Mouse (Mus musculus): ENCODE measurements around the gene Prc1. TPM values are rescaled to one million over a fixed set of nuclear protein-coding genes. Genes with fewer than 3 reads are reported as not detected.
A peak's percentile ranks its signal among the peaks of the same experiment; 100 is the strongest.

Prc1 gene
- polyA plus RNA-seq (2014; fragmentation: Nextera tagmentation; extraction: Ambion mirVana) = 148 and 178 TPM in 2 replicates

- ATAC-seq (replicated peaks; ENCODE audit: low FRiP score) = peak; percentile 99
- WGBS = 1% methylated on average over 52 of the region's 52 CpGs
- peak within 1 kb of the TSS; percentile 98 for H3K4me3 ChIP-seq (ENCODE audit: low read depth, low read length)
- DNase-seq (ENCODE audit: low spot score) = peak; percentile 99
- peak within 1 kb of the TSS; percentile 98 for H3K9ac ChIP-seq (ENCODE audit: low read depth, low read length)
- H3K27ac ChIP-seq (ENCODE audit: low read depth, low read length) = peak within 1 kb of the TSS; percentile 92
- no peaks in the 10 kb centered on the region for H3K27me3 ChIP-seq (replicated peaks; ENCODE audit: control insufficient read depth, insufficient read depth, low read length)
- H3K4me2 ChIP-seq = peak within 1 kb of the TSS; percentile 87
- H3K36me3 ChIP-seq (ENCODE audit: control insufficient read depth, insufficient read depth, low read length) = peaks cover 3% of the 10 kb centered on the region; the same call in 1 of the 2 replicates
- H3K4me1 ChIP-seq (replicated peaks; ENCODE audit: control insufficient read depth, insufficient read depth, low read length) = peaks cover 18% of the 10 kb centered on the region
- H3K9me3 ChIP-seq (ENCODE audit: control insufficient read depth, low read length) = no peaks in the 10 kb centered on the region
Measured at GRCm38 (mm10) chr7:80294062-80294763, at the start of gene Prc1. Prc1 (plus strand) TSS chr7:80294450.

- H3K4me2 ChIP-seq = no peak overlapping the region
- H3K4me3 ChIP-seq (ENCODE audit: low read depth, low read length) = no peak overlapping the region
- ATAC-seq (replicated peaks; ENCODE audit: low FRiP score) (no peak), DNase-seq (ENCODE audit: low spot score) (no peak)
- peaks cover 6% of the 10 kb centered on the region for H3K36me3 ChIP-seq (ENCODE audit: control insufficient read depth, insufficient read depth, low read length)
- 93% methylated on average over 4 of the region's 4 CpGs for WGBS
- H3K27me3 ChIP-seq (replicated peaks; ENCODE audit: control insufficient read depth, insufficient read depth, low read length) = no peaks in the 10 kb centered on the region
- peaks cover 7% of the 10 kb centered on the region for H3K4me1 ChIP-seq (replicated peaks; ENCODE audit: control insufficient read depth, insufficient read depth, low read length)
- no peaks in the 10 kb centered on the region for H3K9me3 ChIP-seq (ENCODE audit: control insufficient read depth, low read length)
- H3K9ac ChIP-seq (ENCODE audit: low read depth, low read length) = no peak overlapping the region
- H3K27ac ChIP-seq (ENCODE audit: low read depth, low read length) = no peak overlapping the region
Measured at GRCm38 (mm10) chr7:80244851-80245250, 49.4 kb upstream of the Prc1 start.

- Histone ChIP-seq H3K27ac (ENCODE audit: low read depth, low read length) (peak within 1 kb of the TSS; percentile 54), H3K27me3 (replicated peaks; ENCODE audit: control insufficient read depth, insufficient read depth, low read length) (no peaks in the 10 kb centered on the region), H3K36me3 (ENCODE audit: control insufficient read depth, insufficient read depth, low read length) (no peaks in the 10 kb centered on the region), H3K4me2 (peak within 1 kb of the TSS; percentile 75), H3K9me3 (ENCODE audit: control insufficient read depth, low read length) (no peaks in the 10 kb centered on the region), H3K4me3 (ENCODE audit: low read depth, low read length) (peak within 1 kb of the TSS; percentile 64), H3K4me1 (replicated peaks; ENCODE audit: control insufficient read depth, insufficient read depth, low read length) (peaks cover 7% of the 10 kb centered on the region), H3K9ac (ENCODE audit: low read depth, low read length) (peak within 1 kb of the TSS; percentile 71)
- WGBS = under 1% methylated on average over 48 of the region's 48 CpGs
- ATAC-seq (replicated peaks; ENCODE audit: low FRiP score) (peak; percentile 98), DNase-seq (ENCODE audit: low spot score) (peak; percentile 96)
Measured at GRCm38 (mm10) chr7:80246148-80246721, 48.0 kb upstream of the Prc1 start, which contains the start of gene Ttll13. Ttll13 (plus strand) TSS chr7:80246376.

- no peaks in the 10 kb centered on the region for H3K9me3 ChIP-seq (ENCODE audit: control insufficient read depth, low read length)
- peak overlapping the region; percentile 71; the same call in 1 of the 2 replicates for H3K9ac ChIP-seq (ENCODE audit: low read depth, low read length)
- no peaks in the 10 kb centered on the region for H3K36me3 ChIP-seq (ENCODE audit: control insufficient read depth, insufficient read depth, low read length)
- 32% methylated on average over 7 of the region's 7 CpGs for WGBS
- peak overlapping the region; percentile 64 for H3K4me3 ChIP-seq (ENCODE audit: low read depth, low read length)
- 0 out of 2 replicates have a peak overlapping the region, but pooled peaks have one; percentile 21 for H3K27ac ChIP-seq (ENCODE audit: low read depth, low read length)
- no peaks in the 10 kb centered on the region for H3K27me3 ChIP-seq (replicated peaks; ENCODE audit: control insufficient read depth, insufficient read depth, low read length)
- DNase-seq (ENCODE audit: low spot score) (no peak), ATAC-seq (replicated peaks; ENCODE audit: low FRiP score) (no peak)
- H3K4me2 ChIP-seq = peak overlapping the region; percentile 75
- peaks cover 7% of the 10 kb centered on the region for H3K4me1 ChIP-seq (replicated peaks; ENCODE audit: control insufficient read depth, insufficient read depth, low read length)
Measured at GRCm38 (mm10) chr7:80246859-80247258, 47.4 kb upstream of the Prc1 start.

- Histone ChIP-seq H3K9me3 (ENCODE audit: control insufficient read depth, low read length) (no peaks in the 10 kb centered on the region), H3K9ac (ENCODE audit: low read depth, low read length) (no peak overlapping the region), H3K27me3 (replicated peaks; ENCODE audit: control insufficient read depth, insufficient read depth, low read length) (no peaks in the 10 kb centered on the region), H3K4me2 (no peak overlapping the region), H3K4me3 (ENCODE audit: low read depth, low read length) (no peak overlapping the region), H3K27ac (ENCODE audit: low read depth, low read length) (no peak overlapping the region), H3K36me3 (ENCODE audit: control insufficient read depth, insufficient read depth, low read length) (no peaks in the 10 kb centered on the region), H3K4me1 (replicated peaks; ENCODE audit: control insufficient read depth, insufficient read depth, low read length) (peaks cover 5% of the 10 kb centered on the region)
- DNase-seq (ENCODE audit: low spot score) = no peak
- 82% methylated on average over 7 of the region's 7 CpGs for WGBS
- ATAC-seq (replicated peaks; ENCODE audit: low FRiP score) = no peak
Measured at GRCm38 (mm10) chr7:80252437-80252836, 41.8 kb upstream of the Prc1 start.

- DNase-seq (ENCODE audit: low spot score) = no peak
- no peak overlapping the region for H3K9ac ChIP-seq (ENCODE audit: low read depth, low read length)
- no peak overlapping the region for H3K27ac ChIP-seq (ENCODE audit: low read depth, low read length)
- 56% methylated on average over 11 of the region's 11 CpGs for WGBS
- H3K9me3 ChIP-seq (ENCODE audit: control insufficient read depth, low read length) = no peaks in the 10 kb centered on the region
- H3K27me3 ChIP-seq (replicated peaks; ENCODE audit: control insufficient read depth, insufficient read depth, low read length) = no peaks in the 10 kb centered on the region
- H3K36me3 ChIP-seq (ENCODE audit: control insufficient read depth, insufficient read depth, low read length) = no peaks in the 10 kb centered on the region
- peaks cover 5% of the 10 kb centered on the region for H3K4me1 ChIP-seq (replicated peaks; ENCODE audit: control insufficient read depth, insufficient read depth, low read length)
- H3K4me2 ChIP-seq = no peak overlapping the region
- no peak overlapping the region for H3K4me3 ChIP-seq (ENCODE audit: low read depth, low read length)
- no peak for ATAC-seq (replicated peaks; ENCODE audit: low FRiP score)
Measured at GRCm38 (mm10) chr7:80252886-80253285, 41.4 kb upstream of the Prc1 start.

GRCm38 (mm10) chr7:80255981-80256380 is 38.3 kb upstream of the Prc1 start:
- H3K9me3 ChIP-seq (ENCODE audit: control insufficient read depth, low read length) = no peaks in the 10 kb centered on the region
- no peak overlapping the region for H3K4me3 ChIP-seq (ENCODE audit: low read depth, low read length)
- H3K36me3 ChIP-seq (ENCODE audit: control insufficient read depth, insufficient read depth, low read length) = no peaks in the 10 kb centered on the region
- ATAC-seq (replicated peaks; ENCODE audit: low FRiP score) (no peak), DNase-seq (ENCODE audit: low spot score) (no peak)
- H3K4me2 ChIP-seq = no peak overlapping the region
- no peak overlapping the region for H3K9ac ChIP-seq (ENCODE audit: low read depth, low read length)
- 0 out of 2 replicates have a peak, but pooled peaks cover 3% of the 10 kb centered on the region for H3K27me3 ChIP-seq (replicated peaks; ENCODE audit: control insufficient read depth, insufficient read depth, low read length)
- no peak overlapping the region for H3K27ac ChIP-seq (ENCODE audit: low read depth, low read length)
- peaks cover 10% of the 10 kb centered on the region for H3K4me1 ChIP-seq (replicated peaks; ENCODE audit: control insufficient read depth, insufficient read depth, low read length)
- WGBS = 56% methylated on average over 2 of the region's 2 CpGs

- no peak for ATAC-seq (replicated peaks; ENCODE audit: low FRiP score)
- no peak overlapping the region for H3K9ac ChIP-seq (ENCODE audit: low read depth, low read length)
- no peaks in the 10 kb centered on the region for H3K9me3 ChIP-seq (ENCODE audit: control insufficient read depth, low read length)
- no peaks in the 10 kb centered on the region for H3K36me3 ChIP-seq (ENCODE audit: control insufficient read depth, insufficient read depth, low read length)
- H3K4me2 ChIP-seq = no peak overlapping the region
- no peak overlapping the region for H3K4me3 ChIP-seq (ENCODE audit: low read depth, low read length)
- WGBS = 53% methylated on average over 2 of the region's 2 CpGs
- peaks cover 16% of the 10 kb centered on the region for H3K4me1 ChIP-seq (replicated peaks; ENCODE audit: control insufficient read depth, insufficient read depth, low read length)
- no peak overlapping the region for H3K27ac ChIP-seq (ENCODE audit: low read depth, low read length)
- H3K27me3 ChIP-seq (replicated peaks; ENCODE audit: control insufficient read depth, insufficient read depth, low read length) = 0 out of 2 replicates have a peak, but pooled peaks cover 3% of the 10 kb centered on the region
- DNase-seq (ENCODE audit: low spot score) = no peak
Measured at GRCm38 (mm10) chr7:80257706-80258105, 36.5 kb upstream of the Prc1 start.
